Mouse (Mus musculus) MEL (cell line): ENCODE results near the gene Madd. TPM values are rescaled to one million over a fixed set of nuclear protein-coding genes. Genes with fewer than 3 reads are reported as not detected.

Experiments used
- DNase-seq: peaks from one replicate; pipeline ENCODE4 v3.0.0; 2011; ENCODE audit warnings: low read depth, low spot score
- H3K27ac ChIP-seq: 2 replicates; pipeline ENCODE4 v1.5.1; 2012; ENCODE audit warnings: low read depth, mild to moderate bottlenecking, control low read depth, low read length, moderate library complexity; ENCODE audit not compliant: control insufficient read depth
- H3K27me3 ChIP-seq, 2 experiments: fragments of 150-350 bp in 1 of 2; sonication (generic) in 1 of 2; 2 replicates each; pipeline ENCODE4 v1.6.1; 2012; ENCODE audit warnings: low read length in 2 of 2, mild to moderate bottlenecking in 2 of 2, improper control_type of control experiment in 1 of 2, moderate library complexity in 1 of 2; ENCODE audit not compliant: insufficient read depth in 2 of 2, control insufficient read depth in 1 of 2
- H3K36me3 ChIP-seq, 2 experiments: 2 replicates each; pipeline ENCODE4 v1.6.1; 2012 to 2014; ENCODE audit warnings: low read length in 2 of 2, improper control_type of control experiment in 1 of 2, inconsistent platforms in 1 of 2, mild to moderate bottlenecking in 1 of 2; ENCODE audit not compliant: insufficient read depth in 2 of 2, control insufficient read depth in 1 of 2
- H3K4me1 ChIP-seq, 2 experiments: fragments of 150-350 bp in 1 of 2; sonication (generic) in 1 of 2; 2 replicates each; pipeline ENCODE4 v1.6.1; 2012; ENCODE audit warnings: low read length in 2 of 2, improper control_type of control experiment in 1 of 2, mild to moderate bottlenecking in 1 of 2; ENCODE audit not compliant: insufficient read depth in 2 of 2, control insufficient read depth in 1 of 2
- H3K4me3 ChIP-seq, 2 experiments: fragments of 150-350 bp in 1 of 2; sonication (generic) in 1 of 2; 2 replicates each; pipeline ENCODE4 v1.5.1; 2012; ENCODE audit warnings: low read depth in 2 of 2, low read length in 2 of 2, mild to moderate bottlenecking in 2 of 2, moderate library complexity in 2 of 2, control low read depth in 1 of 2, improper control_type of control experiment in 1 of 2; ENCODE audit not compliant: control insufficient read depth in 1 of 2, insufficient read depth in 1 of 2
- H3K79me2 ChIP-seq: 2 replicates; pipeline ENCODE4 v1.6.1; 2012; ENCODE audit warnings: mild to moderate bottlenecking, low read length, moderate library complexity; ENCODE audit not compliant: control insufficient read depth, poor library complexity, insufficient read depth
- H3K9ac ChIP-seq: 2 replicates; pipeline ENCODE4 v1.6.1; 2012; ENCODE audit warnings: low read depth, mild to moderate bottlenecking, control low read depth, low read length, moderate library complexity; ENCODE audit not compliant: control insufficient read depth, poor library complexity, severe bottlenecking
- H3K9me3 ChIP-seq: fragments of 150-350 bp; sonication (generic); replicated peaks from 2 replicates; pipeline ENCODE4 v1.6.1; 2012; ENCODE audit warnings: mild to moderate bottlenecking, low read length, improper control_type of control experiment, moderate library complexity; ENCODE audit not compliant: insufficient read depth
- BHLHE40 ChIP-seq: IDR thresholded peaks from 2 replicates; pipeline ENCODE4 v1.6.1; 2012; ENCODE audit warnings: low read depth, mild to moderate bottlenecking, inconsistent platforms, low read length, improper control_type of control experiment, borderline replicate concordance
- CTCF ChIP-seq, 3 experiments: IDR thresholded peaks in 2 of 3; conservative IDR thresholded peaks in 1 of 3; 2 replicates each; pipeline ENCODE4 v1.5.1; 2011 to 2012; ENCODE audit warnings: low read length in 3 of 3, low read depth in 2 of 3, mild to moderate bottlenecking in 2 of 3, improper control_type of control experiment in 1 of 3, inconsistent platforms in 1 of 3, mixed read lengths in 1 of 3, moderate library complexity in 1 of 3; ENCODE audit not compliant: control insufficient read depth in 1 of 3, insufficient read depth in 1 of 3, poor library complexity in 1 of 3, severe bottlenecking in 1 of 3
- ETS1 ChIP-seq: IDR thresholded peaks from 2 replicates; pipeline ENCODE4 v1.6.1; 2012; ENCODE audit warnings: low read depth, mild to moderate bottlenecking, inconsistent platforms, low read length, improper control_type of control experiment, moderate library complexity
- GABPA ChIP-seq: IDR thresholded peaks from 2 replicates; pipeline ENCODE4 v1.6.1; 2012; ENCODE audit warnings: low read depth, mild to moderate bottlenecking, inconsistent platforms, low read length, improper control_type of control experiment, moderate library complexity
- GATA1 ChIP-seq: IDR thresholded peaks from 2 replicates; pipeline ENCODE4 v1.6.1; 2011; ENCODE audit warnings: low read depth, low read length, improper control_type of control experiment
- HCFC1 ChIP-seq: IDR thresholded peaks from 2 replicates; pipeline ENCODE4 v1.6.1; 2012; ENCODE audit warnings: low read depth, mild to moderate bottlenecking, inconsistent platforms, low read length, improper control_type of control experiment, moderate library complexity
- JUND ChIP-seq: IDR thresholded peaks from 2 replicates; pipeline ENCODE4 v1.6.1; 2011; ENCODE audit warnings: low read depth, mild to moderate bottlenecking, improper control_type of control experiment, low read length
- MAFK ChIP-seq: IDR thresholded peaks from 2 replicates; pipeline ENCODE4 v1.6.1; 2011; ENCODE audit warnings: low read depth, mild to moderate bottlenecking, low read length, improper control_type of control experiment, borderline replicate concordance
- MXI1 ChIP-seq: IDR thresholded peaks from 2 replicates; pipeline ENCODE4 v1.6.1; 2011; ENCODE audit warnings: mild to moderate bottlenecking, low read depth, low read length, improper control_type of control experiment
- NELFE ChIP-seq: IDR thresholded peaks from 2 replicates; pipeline ENCODE4 v1.6.1; 2011; ENCODE audit warnings: low read depth, low read length, improper control_type of control experiment
- RAD21 ChIP-seq: IDR thresholded peaks from 2 replicates; pipeline ENCODE4 v1.6.1; 2011; ENCODE audit warnings: mild to moderate bottlenecking, low read depth, low read length, improper control_type of control experiment
- RCOR1 ChIP-seq: IDR thresholded peaks from 2 replicates; pipeline ENCODE4 v1.6.1; 2012; ENCODE audit warnings: low read depth, mild to moderate bottlenecking, inconsistent platforms, low read length, improper control_type of control experiment
- SIN3A ChIP-seq: IDR thresholded peaks from 2 replicates; pipeline ENCODE4 v1.6.1; 2012; ENCODE audit warnings: low read length, improper control_type of control experiment, inconsistent platforms
- SMC3 ChIP-seq: IDR thresholded peaks from 2 replicates; pipeline ENCODE4 v1.6.1; 2011; ENCODE audit warnings: low read depth, low read length, improper control_type of control experiment
- UBTF ChIP-seq: IDR thresholded peaks from 2 replicates; pipeline ENCODE4 v1.6.1; 2012; ENCODE audit warnings: low read depth, mild to moderate bottlenecking, inconsistent platforms, low read length, improper control_type of control experiment, moderate library complexity, borderline replicate concordance; ENCODE audit not compliant: insufficient read depth
- USF1 ChIP-seq: IDR thresholded peaks from 2 replicates; pipeline ENCODE4 v1.6.1; 2014; ENCODE audit warnings: low read depth, mild to moderate bottlenecking, inconsistent platforms, low read length, improper control_type of control experiment, moderate library complexity
- USF2 ChIP-seq, 2 experiments: IDR thresholded peaks; 2 replicates each; pipeline ENCODE4 v1.6.1; 2011 to 2012; ENCODE audit warnings: improper control_type of control experiment in 2 of 2, low read length in 2 of 2, borderline replicate concordance in 1 of 2, inconsistent platforms in 1 of 2, low read depth in 1 of 2, mild to moderate bottlenecking in 1 of 2; ENCODE audit not compliant: insufficient read depth in 1 of 2
- ZC3H11A ChIP-seq: IDR thresholded peaks from 2 replicates; pipeline ENCODE4 v1.6.1; 2012; ENCODE audit warnings: low read depth, mild to moderate bottlenecking, inconsistent platforms, low read length, improper control_type of control experiment
- polyA plus RNA-seq, 2 experiments: library from polyadenylated mRNA; stranded (reverse) in 1 of 2; unstranded in 1 of 2; fragments of >175 nt in 1 of 2; fragments of >200 nt in 1 of 2; gene quantifications; 2 replicates each; pipeline versions ENCODE4 v1.2.1 to v1.2.4; 2012; ENCODE audit warnings: low replicate concordance in 2 of 2, low read depth in 1 of 2; ENCODE audit not compliant: insufficient read length in 2 of 2, insufficient read depth in 1 of 2, missing spikeins in 1 of 2
- total RNA-seq: library from RNA; depleted of rRNA; stranded (reverse); fragments of 300-350 nt; gene quantifications from 2 replicates; pipeline ENCODE4 v1.2.3, GENCODE M21; 2012

Madd gene
- total and polyA plus RNA-seq, 3 experiments = 17.5 to 27.4 TPM; not detected in 1

GRCm38 (mm10) chr2:91114781-91115577, 68.7 kb downstream of the Madd start:
- Histone ChIP-seq H3K27ac (no peak overlapping the region), H3K79me2 (no peaks in the 10 kb centered on the region; the same call in 1 of the 2 replicates), H3K9ac (peak overlapping the region; percentile 45), H3K9me3 (no peaks in the 10 kb centered on the region), H3K27me3 (no peaks in the 10 kb centered on the region), H3K4me3 (peak overlapping the region in 1 of 2 experiments; percentile 41; a peak in 2 of 4 replicates), H3K36me3 (peaks cover 0 to 3% of the 10 kb centered on the region in 2 experiments; a peak in 1 of 4 replicates), H3K4me1 (peaks cover 0 to 5% of the 10 kb centered on the region in 2 experiments; a peak in 1 of 4 replicates)
- DNase-seq = peak; percentile 89
- TF ChIP-seq RAD21 (peak; percentile 92), SMC3 (peak; percentile 97), CTCF (IDR thresholded peaks at IDR 0.05 in 2 of 3, conservative IDR thresholded peaks at IDR 0.05 in 1 of 3; ENCODE audit: control insufficient read depth in 1 of 3, insufficient read depth in 1 of 3, low read depth in 2 of 3, low read length in 3 of 3, poor library complexity in 1 of 3, severe bottlenecking in 1 of 3) (peak in 2 of 3 experiments; percentile 87 to 99), ZC3H11A (peak; percentile 92), GABPA (no peak), SIN3A (peak; percentile 26; the same call in 1 of the 2 replicates), MAFK (no peak), MXI1 (no peak), ETS1 (no peak)

- Histone ChIP-seq H3K27me3 (no peaks in the 10 kb centered on the region), H3K9me3 (no peaks in the 10 kb centered on the region), H3K9ac (no peak overlapping the region), H3K79me2 (no peaks in the 10 kb centered on the region; the same call in 1 of the 2 replicates), H3K36me3 (peaks cover 0 to 3% of the 10 kb centered on the region in 2 experiments; a peak in 1 of 4 replicates), H3K4me3 (no peak overlapping the region), H3K4me1 (peaks cover 0 to 5% of the 10 kb centered on the region in 2 experiments; a peak in 1 of 4 replicates), H3K27ac (no peak overlapping the region)
- no peak for DNase-seq
- TF ChIP-seq HCFC1 (no peak), GATA1 (no peak)
Measured at GRCm38 (mm10) chr2:91113852-91114251, 69.8 kb downstream of the Madd start.

DNA sequence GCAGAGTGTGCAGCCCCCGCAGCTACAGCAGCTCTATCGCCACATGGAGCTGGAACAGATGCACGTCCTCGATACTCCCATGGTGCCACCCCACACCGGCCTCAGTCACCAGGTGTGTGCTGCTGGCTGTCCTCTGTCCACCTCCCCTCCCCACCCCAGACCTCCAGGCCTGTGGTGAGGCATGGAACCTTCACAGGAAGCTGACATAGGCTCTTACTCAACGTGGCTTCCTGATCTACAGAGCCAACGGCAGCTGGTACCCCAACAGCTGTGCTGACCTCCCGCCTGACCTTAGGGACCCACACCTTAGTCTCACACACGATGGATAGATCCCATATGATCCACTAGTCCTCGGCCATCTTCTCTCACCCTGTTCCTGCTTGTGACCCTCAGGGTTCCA, 70.3 kb downstream of the Madd start:
- Histone ChIP-seq H3K36me3 (peaks cover 0 to 3% of the 10 kb centered on the region in 2 experiments; a peak in 1 of 4 replicates), H3K4me3 (no peak overlapping the region), H3K4me1 (peaks cover 0 to 5% of the 10 kb centered on the region in 2 experiments; a peak in 1 of 4 replicates), H3K79me2 (peaks cover 1% of the 10 kb centered on the region; the same call in 1 of the 2 replicates), H3K9ac (no peak overlapping the region), H3K9me3 (no peaks in the 10 kb centered on the region), H3K27ac (no peak overlapping the region), H3K27me3 (no peaks in the 10 kb centered on the region)
- no peak for DNase-seq
- TF ChIP-seq USF1 = no peak
- TF ChIP-seq UBTF = no peak
- TF ChIP-seq NELFE = no peak
- TF ChIP-seq JUND = no peak
- no peak for TF ChIP-seq USF2 (IDR thresholded peaks at IDR 0.05; ENCODE audit: borderline replicate concordance in 1 of 2, insufficient read depth in 1 of 2, low read depth in 1 of 2, low read length in 2 of 2)
- no peak for TF ChIP-seq RCOR1
- TF ChIP-seq BHLHE40 = no peak
- TF ChIP-seq, all 39 proteins: peak for 0
